Mouse (Mus musculus) heart, postnatal 0 days (tissue): ENCODE results near the gene Zscan2.

Experiments used
- CTCF ChIP-seq: IDR thresholded peaks from 2 replicates; pipeline ENCODE4 v1.5.1; 2016; ENCODE audit warnings: antibody characterized with exemption, control low read depth, low read depth
- EP300 ChIP-seq: IDR thresholded peaks from 2 replicates; pipeline ENCODE4 v1.6.1; 2016; ENCODE audit warnings: antibody characterized with exemption, low read depth

DNA sequence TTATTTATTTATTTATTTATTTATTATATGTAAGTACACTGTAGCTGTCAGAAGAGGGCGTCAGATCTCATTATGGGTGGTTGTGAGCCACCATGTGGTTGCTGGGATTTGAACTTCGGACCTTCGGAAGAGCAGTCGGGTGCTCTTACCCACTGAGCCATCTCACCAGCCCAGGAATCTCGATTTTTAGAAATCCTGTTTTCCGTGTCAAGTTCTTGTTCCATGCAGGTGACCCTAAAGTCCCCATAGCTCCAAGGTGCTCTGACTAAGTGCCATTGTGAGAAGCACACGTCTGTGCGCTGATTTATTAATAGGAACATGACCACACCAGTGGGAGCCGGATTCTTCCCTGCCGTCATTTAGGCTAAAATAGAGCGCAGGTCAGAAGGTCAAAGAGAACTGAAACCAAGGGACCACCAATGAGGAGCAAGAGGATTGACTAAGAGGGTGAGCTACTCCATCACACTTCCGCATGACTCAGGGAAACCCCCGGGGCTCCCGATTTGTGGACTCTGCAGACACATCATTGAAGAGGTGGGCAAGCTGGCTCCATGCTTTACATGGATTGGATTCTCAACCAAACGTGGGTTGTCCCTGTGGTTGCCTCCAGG lies 30.4 kb upstream of the Zscan2 start:
- TF ChIP-seq EP300 = no peak
- no peak for TF ChIP-seq CTCF
